Mouse (Mus musculus) forebrain, embryonic 15.5 days (tissue): ENCODE results near the gene Mef2d. TPM values are rescaled to one million over a fixed set of nuclear protein-coding genes. Genes with fewer than 3 reads are reported as not detected.

ENCODE experiments used
- ATAC-seq: fragments of 200-750 bp; cut with Nextera tagmentation; replicated peaks from 2 replicates; pipeline ENCODE4 v1.8.0; 2017; ENCODE audit warnings: mild to moderate bottlenecking, moderate TSS enrichment, moderate library complexity
- H3K27ac ChIP-seq: fragments of 300-500 bp; sonication (generic); replicated peaks from 2 replicates; pipeline ENCODE4 v1.5.1; 2015; ENCODE audit warnings: mild to moderate bottlenecking, inconsistent platforms
- H3K27me3 ChIP-seq: fragments of 300-500 bp; sonication (generic); 2 replicates; pipeline ENCODE4 v1.6.1; 2015; ENCODE audit warnings: inconsistent platforms
- H3K36me3 ChIP-seq: fragments of 300-500 bp; sonication (generic); 2 replicates; pipeline ENCODE4 v1.6.1; 2015; ENCODE audit warnings: mild to moderate bottlenecking, inconsistent platforms
- H3K4me1 ChIP-seq: fragments of 300-500 bp; sonication (generic); 2 replicates; pipeline ENCODE4 v1.6.1; 2015; ENCODE audit warnings: inconsistent platforms
- H3K4me2 ChIP-seq: fragments of 300-500 bp; sonication (generic); replicated peaks from 2 replicates; pipeline ENCODE4 v1.6.1; 2015; ENCODE audit warnings: mild to moderate bottlenecking, inconsistent platforms
- H3K4me3 ChIP-seq: fragments of 300-500 bp; sonication (generic); 2 replicates; pipeline ENCODE4 v1.5.1; 2015; ENCODE audit warnings: mild to moderate bottlenecking, inconsistent platforms
- H3K9ac ChIP-seq: fragments of 300-500 bp; sonication (generic); replicated peaks from 2 replicates; pipeline ENCODE4 v1.6.1; 2015; ENCODE audit warnings: mild to moderate bottlenecking, inconsistent platforms
- H3K9me3 ChIP-seq: fragments of 300-500 bp; sonication (generic); 2 replicates; pipeline ENCODE4 v1.6.1; 2016; ENCODE audit warnings: inconsistent platforms
- WGBS: fragments of 180-500 bp; shearing (Covaris S2); methylation state at CpG from one replicate; pipeline ENCODE4 v1.1.7; 2015; ENCODE audit warnings: mixed read lengths; 5-methylcytosine and 5-hydroxymethylcytosine counted together
- polyA plus RNA-seq: library from polyadenylated mRNA; unstranded; fragments of >200 nt; fragmentation: Nextera tagmentation; extraction: Ambion mirVana; gene quantifications from 2 replicates; pipeline ENCODE4 v1.2.1, GENCODE M21; 2015

Mef2d gene
- polyA plus RNA-seq, 1 experiment from 2014 or later = 21.3 TPM

- Histone ChIP-seq H3K4me3 (no peak overlapping the region), H3K9ac (no peak overlapping the region), H3K36me3 (peaks cover 42% of the 10 kb centered on the region), H3K4me1 (peaks cover 31% of the 10 kb centered on the region), H3K9me3 (no peaks in the 10 kb centered on the region), H3K27ac (no peak overlapping the region), H3K27me3 (no peaks in the 10 kb centered on the region), H3K4me2 (no peak overlapping the region)
- ATAC-seq = no peak
Observed at GRCm38 (mm10) chr3:88156817-88157216, 14.6 kb downstream of the Mef2d start.

GRCm38 (mm10) chr3:88157771-88158597, 15.8 kb downstream of the Mef2d start:
- Histone ChIP-seq H3K27ac (peak overlapping the region; percentile 34), H3K36me3 (peaks cover 52% of the 10 kb centered on the region), H3K9me3 (no peaks in the 10 kb centered on the region), H3K4me1 (peaks cover 25% of the 10 kb centered on the region), H3K9ac (no peak overlapping the region; the same call in 1 of the 2 replicates), H3K27me3 (no peaks in the 10 kb centered on the region), H3K4me3 (no peak overlapping the region), H3K4me2 (no peak overlapping the region)
- WGBS = 17% methylated on average over 23 of the region's 23 CpGs
- ATAC-seq = peak; percentile 72; the same call in 1 of the 2 replicates

- Histone ChIP-seq H3K27ac (no peak overlapping the region), H3K9me3 (no peaks in the 10 kb centered on the region), H3K9ac (no peak overlapping the region), H3K4me2 (no peak overlapping the region), H3K4me3 (no peak overlapping the region), H3K36me3 (peaks cover 61% of the 10 kb centered on the region), H3K27me3 (no peaks in the 10 kb centered on the region), H3K4me1 (peaks cover 17% of the 10 kb centered on the region)
- ATAC-seq = no peak
- WGBS = 81% methylated on average over 6 of the region's 6 CpGs
Observed at GRCm38 (mm10) chr3:88158991-88159390, 16.8 kb downstream of the Mef2d start.

GRCm38 (mm10) chr3:88160856-88161255, 18.7 kb downstream of the Mef2d start:
- no peak overlapping the region for H3K4me3 ChIP-seq
- peaks cover 75% of the 10 kb centered on the region for H3K36me3 ChIP-seq
- H3K27me3 ChIP-seq = no peaks in the 10 kb centered on the region
- H3K4me2 ChIP-seq = no peak overlapping the region
- no peak overlapping the region for H3K27ac ChIP-seq
- no peaks in the 10 kb centered on the region for H3K9me3 ChIP-seq
- no peak for ATAC-seq
- H3K9ac ChIP-seq = no peak overlapping the region
- peaks cover 13% of the 10 kb centered on the region for H3K4me1 ChIP-seq
- WGBS = 77% methylated on average over 6 of the region's 6 CpGs

GRCm38 (mm10) chr3:88162259-88162658, 20.1 kb downstream of the Mef2d start:
- H3K27me3 ChIP-seq = no peaks in the 10 kb centered on the region
- peaks cover 74% of the 10 kb centered on the region for H3K36me3 ChIP-seq
- ATAC-seq = peak; percentile 34
- H3K4me2 ChIP-seq = no peak overlapping the region
- 64% methylated on average over 8 of the region's 8 CpGs for WGBS
- no peaks in the 10 kb centered on the region for H3K9me3 ChIP-seq
- no peak overlapping the region for H3K27ac ChIP-seq
- no peak overlapping the region for H3K9ac ChIP-seq
- no peak overlapping the region for H3K4me3 ChIP-seq
- peaks cover 13% of the 10 kb centered on the region for H3K4me1 ChIP-seq

- Histone ChIP-seq H3K27ac (no peak overlapping the region), H3K27me3 (no peaks in the 10 kb centered on the region), H3K9ac (no peak overlapping the region), H3K9me3 (no peaks in the 10 kb centered on the region), H3K4me3 (no peak overlapping the region), H3K4me2 (no peak overlapping the region), H3K36me3 (peaks cover 80% of the 10 kb centered on the region), H3K4me1 (peaks cover 9% of the 10 kb centered on the region; the same call in 1 of the 2 replicates)
- WGBS = 63% methylated on average over 4 of the region's 4 CpGs
- ATAC-seq = no peak
Observed at GRCm38 (mm10) chr3:88162811-88163210, 20.6 kb downstream of the Mef2d start.

GRCm38 (mm10) chr3:88163847-88164246, 21.7 kb downstream of the Mef2d start:
- no peak for ATAC-seq
- WGBS = 40% methylated on average over 3 of the region's 3 CpGs
- no peak overlapping the region for H3K9ac ChIP-seq

GRCm38 (mm10) chr3:88164263-88164662, 22.1 kb downstream of the Mef2d start:
- ATAC-seq = no peak
- H3K9me3 ChIP-seq = no peaks in the 10 kb centered on the region
- H3K36me3 ChIP-seq = peaks cover 86% of the 10 kb centered on the region
- peaks cover 9% of the 10 kb centered on the region; the same call in 1 of the 2 replicates for H3K4me1 ChIP-seq
- no peak overlapping the region for H3K4me3 ChIP-seq
- 27% methylated on average over 3 of the region's 3 CpGs for WGBS
- no peaks in the 10 kb centered on the region for H3K27me3 ChIP-seq
- H3K27ac ChIP-seq = no peak overlapping the region
- no peak overlapping the region for H3K4me2 ChIP-seq
- H3K9ac ChIP-seq = no peak overlapping the region

More at GRCm38 (mm10) chr3:88163847-88164246, 21.7 kb downstream of the Mef2d start:
- Histone ChIP-seq H3K4me3 (no peak overlapping the region), H3K4me1 (peaks cover 9% of the 10 kb centered on the region; the same call in 1 of the 2 replicates), H3K27me3 (no peaks in the 10 kb centered on the region), H3K27ac (no peak overlapping the region), H3K9me3 (no peaks in the 10 kb centered on the region), H3K4me2 (no peak overlapping the region), H3K36me3 (peaks cover 86% of the 10 kb centered on the region)

GRCm38 (mm10) chr3:88166056-88166455, 23.9 kb downstream of the Mef2d start:
- H3K36me3 ChIP-seq = peaks cover 84% of the 10 kb centered on the region
- H3K9ac ChIP-seq = no peak overlapping the region

GRCm38 (mm10) chr3:88170361-88170760, 28.2 kb downstream of the Mef2d start:
- no peak overlapping the region for H3K27ac ChIP-seq
- 85% methylated on average over 5 of the region's 5 CpGs for WGBS
- no peak overlapping the region for H3K4me2 ChIP-seq
- H3K4me1 ChIP-seq = no peaks in the 10 kb centered on the region
- no peak for ATAC-seq
- no peak overlapping the region for H3K4me3 ChIP-seq
- no peaks in the 10 kb centered on the region for H3K9me3 ChIP-seq
- H3K27me3 ChIP-seq = no peaks in the 10 kb centered on the region
- peaks cover 49% of the 10 kb centered on the region for H3K36me3 ChIP-seq
- no peak overlapping the region for H3K9ac ChIP-seq

More at GRCm38 (mm10) chr3:88166056-88166455, 23.9 kb downstream of the Mef2d start:
- no peak overlapping the region for H3K4me3 ChIP-seq
- H3K27me3 ChIP-seq = no peaks in the 10 kb centered on the region
- no peak for ATAC-seq
- WGBS = 91% methylated on average over 5 of the region's 5 CpGs
- peaks cover 9% of the 10 kb centered on the region; the same call in 1 of the 2 replicates for H3K4me1 ChIP-seq
- no peak overlapping the region for H3K4me2 ChIP-seq
- no peaks in the 10 kb centered on the region for H3K9me3 ChIP-seq
- H3K27ac ChIP-seq = no peak overlapping the region

GRCm38 (mm10) chr3:88172440-88172839, 30.3 kb downstream of the Mef2d start:
- Histone ChIP-seq H3K36me3 (peaks cover 38% of the 10 kb centered on the region), H3K4me2 (no peak overlapping the region), H3K27ac (no peak overlapping the region), H3K9me3 (no peaks in the 10 kb centered on the region), H3K9ac (no peak overlapping the region), H3K4me1 (peaks cover 6% of the 10 kb centered on the region), H3K4me3 (no peak overlapping the region), H3K27me3 (no peaks in the 10 kb centered on the region)
- no peak for ATAC-seq
- 89% methylated on average over 3 of the region's 3 CpGs for WGBS

- Histone ChIP-seq H3K9me3 (no peaks in the 10 kb centered on the region), H3K27me3 (no peaks in the 10 kb centered on the region), H3K36me3 (peaks cover 28% of the 10 kb centered on the region), H3K4me2 (no peak overlapping the region), H3K4me1 (peaks cover 6% of the 10 kb centered on the region), H3K4me3 (no peak overlapping the region), H3K27ac (no peak overlapping the region), H3K9ac (no peak overlapping the region)
- WGBS = 57% methylated on average over 3 of the region's 3 CpGs
- ATAC-seq = no peak
Observed at GRCm38 (mm10) chr3:88173375-88173774, 31.2 kb downstream of the Mef2d start.
